Mouse (Mus musculus) macrophage (primary cell): ENCODE results near the gene B3gat2. TPM values are rescaled to one million over a fixed set of nuclear protein-coding genes. Genes with fewer than 3 reads are reported as not detected.

Experiments used
- H3K27ac ChIP-seq: fragments of 350-480 bp; formaldehyde crosslinking; 2 replicates; pipeline ENCODE4 v1.9.0; 2021
- H3K36me3 ChIP-seq: fragments of 350-480 bp; formaldehyde crosslinking; 2 replicates; pipeline ENCODE4 v1.9.0; 2021; ENCODE audit errors: inconsistent target
- H3K4me3 ChIP-seq: fragments of 350-480 bp; formaldehyde crosslinking; 2 replicates; pipeline ENCODE4 v1.9.0; 2021; ENCODE audit errors: inconsistent target
- H3K79me2 ChIP-seq: fragments of 350-480 bp; formaldehyde crosslinking; 2 replicates; pipeline ENCODE4 v1.9.0; 2021; ENCODE audit errors: inconsistent target
- WGBS: methylation state at CpG from one replicate; pipeline ENCODE4 v1.1.7; 2026; ENCODE audit warnings: inconsistent platforms; ENCODE audit not compliant: missing documents; 5-methylcytosine and 5-hydroxymethylcytosine counted together
- polyA plus RNA-seq: library from polyadenylated mRNA; stranded (reverse); fragments of 250-400 nt; gene quantifications from 3 replicates; pipeline ENCODE4 v1.2.4, GENCODE M21; 2018; ENCODE audit warnings: inconsistent platforms

Gene B3gat2
- polyA plus RNA-seq, 1 experiment from 2014 or later, result 0.09 TPM

DNA sequence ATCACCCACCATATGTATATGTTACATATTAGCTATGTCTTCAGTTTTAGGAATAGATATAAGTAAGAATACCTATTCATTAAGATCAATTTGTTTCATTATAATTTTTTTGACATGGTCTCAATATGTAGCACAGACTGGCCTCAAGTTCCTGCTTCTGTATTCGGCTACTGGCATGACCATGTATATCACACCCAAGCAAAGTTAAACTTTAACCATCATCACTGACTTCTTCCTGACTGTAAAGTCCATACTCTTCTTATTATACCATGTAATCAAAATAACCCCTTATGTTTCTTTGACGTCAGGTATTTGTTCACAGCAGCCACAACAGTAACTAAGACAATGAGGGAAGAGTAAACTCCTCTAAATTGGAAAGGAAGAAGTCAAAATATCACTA, 99.4 kb downstream of the B3gat2 start:
- Histone ChIP-seq H3K27ac (no peak overlapping the region), H3K4me3 (no peak overlapping the region), H3K79me2 (no peaks in the 10 kb centered on the region), H3K36me3 (peaks cover 34% of the 10 kb centered on the region)
- WGBS, result 100% methylated on average over 2 of the region's 2 CpGs

DNA sequence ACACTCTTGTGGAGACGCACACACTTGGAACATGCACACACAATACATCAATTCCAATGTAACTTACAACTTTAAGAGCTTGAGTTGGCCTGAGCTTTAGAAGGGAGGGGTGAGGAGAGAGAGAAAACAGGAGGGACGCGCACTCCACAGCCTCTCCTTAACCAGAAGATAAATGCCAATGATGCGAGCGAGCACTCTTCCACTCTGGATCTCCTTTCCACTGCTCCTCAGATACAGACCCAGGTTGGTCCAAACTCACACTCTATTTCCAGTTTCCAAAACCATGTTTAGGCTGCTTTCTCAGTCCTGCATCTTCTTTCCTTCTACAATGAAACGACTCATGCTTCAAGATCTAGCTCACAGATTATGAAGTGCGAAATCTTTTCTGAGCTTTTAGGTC, 104.0 kb downstream of the B3gat2 start:
- 97% methylated on average over 5 of the region's 7 CpGs for WGBS
- Histone ChIP-seq H3K4me3 (no peak overlapping the region), H3K79me2 (no peaks in the 10 kb centered on the region), H3K27ac (no peak overlapping the region), H3K36me3 (0 out of 2 replicates have a peak, but pooled peaks cover 9% of the 10 kb centered on the region)

DNA sequence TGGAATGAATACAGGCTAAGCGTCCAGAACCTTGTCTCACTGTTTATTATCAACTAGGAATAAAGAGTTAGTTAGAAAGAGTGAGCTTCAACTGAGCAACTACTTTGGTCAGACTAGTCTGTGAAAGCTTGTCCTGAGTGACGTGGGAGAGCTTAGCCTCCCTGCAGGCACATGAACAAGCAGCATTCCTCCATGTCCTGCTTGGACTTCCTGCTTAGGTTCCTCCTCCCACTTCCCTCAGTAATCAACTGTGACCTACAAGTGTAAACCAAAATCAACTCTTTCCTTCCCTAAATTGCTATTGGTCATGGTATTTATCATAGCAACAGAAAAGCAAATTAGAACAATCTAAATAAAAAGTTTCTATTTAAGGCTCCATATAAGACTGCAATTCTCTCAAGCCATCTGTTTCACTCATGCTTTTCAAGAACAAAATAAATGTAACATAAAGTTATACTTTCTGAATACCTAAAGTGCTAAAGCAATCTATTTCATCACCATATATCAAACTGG, 105.9 kb downstream of the B3gat2 start:
- whole genome bisulfite sequencing, result 71% methylated on average over 2 of the region's 2 CpGs
- no peaks in the 10 kb centered on the region for H3K79me2 ChIP-seq
- H3K36me3 ChIP-seq, result 0 out of 2 replicates have a peak, but pooled peaks cover 9% of the 10 kb centered on the region
- H3K4me3 ChIP-seq, result no peak overlapping the region
- no peak overlapping the region for H3K27ac ChIP-seq

DNA sequence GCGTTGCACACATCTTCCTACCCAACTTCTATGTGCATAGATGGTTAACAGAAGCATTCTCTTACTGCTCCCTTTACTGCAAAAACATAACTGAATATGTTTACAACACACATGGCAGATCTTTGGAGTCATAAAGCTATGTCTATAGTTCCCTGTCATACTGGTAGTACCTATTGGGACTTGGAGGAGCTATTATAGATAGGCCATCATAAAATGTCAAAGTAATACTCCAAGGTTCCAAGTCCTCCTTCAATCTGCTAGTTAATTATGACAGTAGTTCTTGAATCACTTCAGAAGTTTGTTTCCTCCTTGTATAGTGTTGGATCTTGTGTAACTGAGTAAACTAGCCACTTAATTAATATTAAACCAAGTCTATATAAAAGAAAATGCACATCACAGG, 110.6 kb downstream of the B3gat2 start:
- WGBS, result 91% methylated on average over 1 of the region's 1 CpGs
- Histone ChIP-seq H3K27ac (no peak overlapping the region), H3K4me3 (no peak overlapping the region), H3K36me3 (peaks cover 19% of the 10 kb centered on the region; the same call in 1 of the 2 replicates), H3K79me2 (no peaks in the 10 kb centered on the region)

DNA sequence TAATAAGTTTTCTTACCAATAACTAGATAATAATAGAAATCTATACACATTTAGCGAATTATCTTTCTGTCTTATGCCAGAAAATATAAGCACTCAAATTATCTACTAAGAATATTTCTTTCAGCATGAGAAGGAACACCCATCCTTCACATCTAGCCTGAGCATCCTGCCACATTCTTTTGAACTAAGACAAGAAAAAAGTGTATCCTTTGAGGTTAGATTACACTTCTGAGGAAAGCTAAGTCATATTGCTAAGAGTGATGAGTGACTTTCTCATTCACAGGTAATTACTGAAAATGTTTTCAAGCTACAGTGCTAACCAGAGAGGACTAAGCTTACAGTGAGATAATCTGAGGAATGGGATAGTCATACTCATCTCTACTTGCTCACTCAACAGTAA, 121.1 kb downstream of the B3gat2 start:
- H3K4me3 ChIP-seq, result no peak overlapping the region
- no peaks in the 10 kb centered on the region; the same call in 1 of the 2 replicates for H3K79me2 ChIP-seq
- H3K36me3 ChIP-seq, result 0 out of 2 replicates have a peak, but pooled peaks cover 1% of the 10 kb centered on the region
- H3K27ac ChIP-seq, result no peak overlapping the region
- WGBS, result 100% methylated on average over 1 of the region's 1 CpGs

DNA sequence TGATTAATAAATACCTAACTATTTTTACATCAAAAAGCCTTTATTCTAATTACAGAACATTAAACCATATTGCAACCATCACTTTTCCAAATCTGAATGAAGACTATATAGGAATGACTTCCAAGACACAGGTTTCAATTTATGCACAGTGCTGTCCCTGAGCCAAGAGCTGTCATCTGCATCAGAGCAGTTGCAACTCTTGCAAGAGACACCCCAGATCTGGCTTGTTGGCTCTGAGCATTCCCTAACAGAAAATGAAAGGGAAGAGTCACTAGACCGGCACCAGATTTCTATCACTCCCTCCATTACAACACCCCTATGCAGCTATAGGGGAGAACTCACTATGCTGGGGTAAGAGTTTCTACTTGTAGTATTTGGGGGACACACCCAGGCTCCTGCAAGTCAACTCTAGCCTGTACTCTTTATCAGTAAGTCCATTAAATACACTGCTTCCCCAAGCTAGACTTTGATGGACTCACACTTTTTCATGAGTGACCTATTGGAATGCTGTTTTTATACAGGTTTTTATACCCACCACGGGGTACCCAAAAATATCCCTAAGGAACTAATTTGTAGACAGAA, 122.6 kb downstream of the B3gat2 start:
- Histone ChIP-seq H3K4me3 (no peak overlapping the region), H3K27ac (no peak overlapping the region), H3K79me2 (no peaks in the 10 kb centered on the region; the same call in 1 of the 2 replicates), H3K36me3 (no peaks in the 10 kb centered on the region)
- 89% methylated on average over 2 of the region's 2 CpGs for WGBS

DNA sequence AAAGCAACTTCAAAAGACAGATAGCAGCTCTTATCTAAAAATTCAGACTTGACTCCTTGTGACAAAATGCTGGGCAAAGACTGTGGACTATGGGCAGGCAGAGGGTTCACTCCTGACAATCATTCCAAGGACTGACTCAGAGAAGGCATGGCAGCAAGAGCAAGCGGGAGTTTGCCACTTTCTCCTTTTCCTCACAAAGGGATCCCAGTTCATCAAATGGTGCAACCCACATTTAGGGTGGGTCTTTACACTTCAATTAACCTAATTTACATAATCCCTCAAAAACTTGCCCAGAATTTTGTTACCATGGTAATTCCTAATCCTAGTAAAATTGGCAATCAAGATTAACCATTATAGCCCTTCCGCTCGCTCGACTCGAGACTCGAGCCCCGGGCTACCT, 123.4 kb downstream of the B3gat2 start:
- 100% methylated on average over 1 of the region's 7 CpGs for WGBS
- H3K27ac ChIP-seq, result no peak overlapping the region
- H3K4me3 ChIP-seq, result no peak overlapping the region
- H3K79me2 ChIP-seq, result no peaks in the 10 kb centered on the region; the same call in 1 of the 2 replicates
- no peaks in the 10 kb centered on the region for H3K36me3 ChIP-seq

DNA sequence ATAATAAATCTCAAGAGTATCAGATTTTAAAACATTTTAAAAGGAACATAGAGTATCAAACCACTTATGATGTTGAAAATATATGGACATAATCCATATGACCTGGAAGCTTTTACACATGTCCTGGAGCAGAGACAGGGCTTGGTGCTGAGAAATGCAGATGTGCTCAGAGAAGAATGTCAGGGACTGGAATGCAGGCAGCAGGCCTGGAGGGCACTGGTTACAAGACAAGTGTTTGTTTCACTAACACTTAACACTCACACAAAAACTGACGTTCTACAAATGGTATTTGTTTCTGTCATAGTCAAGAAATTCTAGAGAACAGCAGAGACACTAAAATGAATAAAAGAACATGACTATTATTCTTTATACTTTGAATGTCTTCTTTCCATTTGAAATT, 130.5 kb downstream of the B3gat2 start:
- Histone ChIP-seq H3K79me2 (peaks cover 39% of the 10 kb centered on the region; the same call in 1 of the 2 replicates), H3K36me3 (no peaks in the 10 kb centered on the region), H3K4me3 (no peak overlapping the region), H3K27ac (no peak overlapping the region)
- 100% methylated on average over 1 of the region's 1 CpGs for WGBS

Other genes with a start within 250 kb of the B3gat2 start
- gene Smap1, start 160.6 kb downstream of the B3gat2 start, polyA plus RNA-seq, result 38.6 to 68.1 TPM (median 44.3 TPM) in 3 replicates
- gene Sdhaf4, start 243.9 kb downstream of the B3gat2 start, polyA plus RNA-seq, result 10.4 to 38.3 TPM (median 34.6 TPM) in 3 replicates